In the genomic region with DNA sequence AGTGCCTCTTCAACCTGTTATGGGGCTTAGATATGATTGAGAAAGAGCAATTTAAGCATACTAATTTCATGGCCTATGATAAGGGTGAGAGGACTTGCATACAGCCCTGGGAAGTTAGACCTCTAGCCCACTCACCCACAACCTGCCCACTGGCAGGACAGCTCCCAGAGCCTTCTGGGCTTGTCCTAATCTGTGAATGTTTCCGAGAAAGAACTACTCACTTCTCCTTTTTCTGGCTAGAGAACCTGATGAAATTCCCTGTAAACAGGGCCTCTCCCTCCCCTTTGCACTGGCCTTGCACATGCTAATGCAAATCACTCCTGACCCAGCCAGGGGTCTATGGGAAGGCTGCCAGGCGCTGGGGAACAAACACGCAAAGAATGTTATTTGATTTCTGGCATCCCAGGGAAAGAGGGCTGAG, we compare ENCODE assay signal across 9 mouse cellular contexts.
DNase-seq lines count a peak whose midpoint lies in the region; ATAC-seq and TF ChIP-seq lines count a peak whose summit lies in the region.
"Had no signal": no experiment of that assay in that cellular context is flagged by ENCODE, and none has a peak within 500 bp of the region (broad histone marks: within the 10 kb centered on the region; RNA-seq: fewer than 3 reads in every experiment).

No protein-coding gene starts in this region.

- peak; percentile 92 for ATAC-seq in heart, embryonic 16.5 days (replicated peaks; ENCODE audit: extremely low read depth, insufficient read depth, low FRiP score)
- no peak for ATAC-seq in midbrain, embryonic 14.5 days (ENCODE audit: low FRiP score, low TSS enrichment)

- intact Hi-C loops in gastrocnemius, postnatal 14 days (cut with DNase I; ENCODE audit: low total_unique reads) = no loop called here

- WGBS in heart, embryonic 16.5 days = 11% methylated on average over 3 of the region's 3 CpGs
- WGBS in midbrain, embryonic 14.5 days = 0% methylated on average over 3 of the region's 3 CpGs

- peak; percentile 14 for DNase-seq in gastrocnemius, postnatal 14 days
- no peak for DNase-seq in gastrocnemius, postnatal 25 days
- peak; percentile 16 for DNase-seq in brain, embryonic 18.5 days (ENCODE audit: low read depth, low spot score)
- DNase-seq in kidney, postnatal 36 days = peak; percentile 81 to 82
- peak; percentile 74 for DNase-seq in midbrain, embryonic 14.5 days
- no peak for DNase-seq in layer of hippocampus, adult 2 months (ENCODE audit: low spot score in 2 of 2)
- no peak for DNase-seq in right cerebral cortex, postnatal 14 days

- H3K4me1 ChIP-seq in heart, embryonic 16.5 days (ENCODE audit: control insufficient read depth, insufficient read depth, low read length) = peaks cover 8% of the 10 kb centered on the region
- no peaks in the 10 kb centered on the region for H3K4me1 ChIP-seq in midbrain, embryonic 14.5 days (ENCODE audit: control insufficient read depth, insufficient read depth, low read length)

- H3K27ac ChIP-seq in heart, embryonic 16.5 days (ENCODE audit: low read length) = peak overlapping the region; percentile 90
- no peak overlapping the region for H3K27ac ChIP-seq in midbrain, embryonic 14.5 days (replicated peaks; ENCODE audit: low read depth, low read length)
- H3K27ac ChIP-seq in layer of hippocampus, adult 2 months = no peak overlapping the region

- H3K27me3 ChIP-seq in heart, embryonic 16.5 days (ENCODE audit: control insufficient read depth, insufficient read depth, low read length) = no peaks in the 10 kb centered on the region
- no peaks in the 10 kb centered on the region for H3K27me3 ChIP-seq in midbrain, embryonic 14.5 days (ENCODE audit: control insufficient read depth, insufficient read depth, low read length)
- H3K27me3 ChIP-seq: CH12.LX had no signal

- no peak for TF ChIP-seq CTCF in layer of hippocampus, adult 2 months (conservative IDR thresholded peaks at IDR 0.05)

- H3K4me2 ChIP-seq in heart, embryonic 16.5 days (ENCODE audit: low read depth, low read length) = no peak overlapping the region; the same call in 1 of the 2 replicates
- no peak overlapping the region for H3K4me2 ChIP-seq in midbrain, embryonic 14.5 days (ENCODE audit: low read length)

- no peak overlapping the region for H3K4me3 ChIP-seq in heart, embryonic 16.5 days (ENCODE audit: low read length)
- no peak overlapping the region for H3K4me3 ChIP-seq in midbrain, embryonic 14.5 days (replicated peaks; ENCODE audit: low read depth, low read length)
- H3K4me3 ChIP-seq in layer of hippocampus, adult 2 months = no peak overlapping the region

- no peaks in the 10 kb centered on the region for H3K36me3 ChIP-seq in heart, embryonic 16.5 days (ENCODE audit: control insufficient read depth, insufficient read depth)
- H3K36me3 ChIP-seq in midbrain, embryonic 14.5 days (ENCODE audit: control insufficient read depth, insufficient read depth, low read length) = no peaks in the 10 kb centered on the region

- H3K9me3 ChIP-seq in heart, embryonic 16.5 days (replicated peaks; ENCODE audit: control insufficient read depth, low read length) = no peaks in the 10 kb centered on the region
- no peaks in the 10 kb centered on the region for H3K9me3 ChIP-seq in midbrain, embryonic 14.5 days (ENCODE audit: control insufficient read depth, low read length)

- no peak overlapping the region; the same call in 1 of the 2 replicates for H3K9ac ChIP-seq in heart, embryonic 16.5 days (ENCODE audit: low read length)
- H3K9ac ChIP-seq in midbrain, embryonic 14.5 days (replicated peaks; ENCODE audit: low read length) = no peak overlapping the region

Comparison
In these comparisons a context has a peak if more than half of its experiments do, and no peak if none do; other contexts are left out.
1. DNase-seq: peak in gastrocnemius, postnatal 14 days (single experiment), brain, embryonic 18.5 days (single experiment), kidney, postnatal 36 days (2 of 2) and midbrain, embryonic 14.5 days (single experiment); none in gastrocnemius, postnatal 25 days (single experiment), layer of hippocampus, adult 2 months (0 of 2) and right cerebral cortex, postnatal 14 days (single experiment).